Comparison of ENCODE assay signal across 9 mouse cellular contexts in genomic region chr4:43209673-43210072, GRCm38 (mm10). TPM values are rescaled to one million over a fixed set of nuclear protein-coding genes. Genes with fewer than 3 reads are reported as not detected.
DNase-seq lines count a peak whose midpoint lies in the region; ATAC-seq lines count a peak whose summit lies in the region.
"Had no signal": no experiment of that assay in that cellular context is flagged by ENCODE, and none has a peak within 500 bp of the region (broad histone marks: within the 10 kb centered on the region; RNA-seq: fewer than 3 reads in every experiment).

No protein-coding gene starts in this region.

- no peaks in the 10 kb centered on the region for H3K27me3 ChIP-seq in heart, embryonic 12.5 days (replicated peaks)
- no peaks in the 10 kb centered on the region for H3K27me3 ChIP-seq in limb, embryonic 12.5 days
- no peaks in the 10 kb centered on the region for H3K27me3 ChIP-seq in stomach, embryonic 16.5 days (ENCODE audit: control insufficient read depth, insufficient read depth, low read length)

- peak overlapping the region; percentile 37 for H3K4me3 ChIP-seq in heart, embryonic 12.5 days
- H3K4me3 ChIP-seq in limb, embryonic 12.5 days (replicated peaks), result peak overlapping the region; percentile 34; the same call in 1 of the 2 replicates
- H3K4me3 ChIP-seq in stomach, embryonic 16.5 days (replicated peaks; ENCODE audit: low read length), result peak overlapping the region; percentile 27

- H3K9me3 ChIP-seq in heart, embryonic 12.5 days (replicated peaks), result no peaks in the 10 kb centered on the region
- no peaks in the 10 kb centered on the region for H3K9me3 ChIP-seq in limb, embryonic 12.5 days
- H3K9me3 ChIP-seq in stomach, embryonic 16.5 days (replicated peaks; ENCODE audit: control insufficient read depth, low read length), result no peaks in the 10 kb centered on the region

- no peaks in the 10 kb centered on the region for H3K36me3 ChIP-seq in heart, embryonic 12.5 days
- H3K36me3 ChIP-seq in limb, embryonic 12.5 days, result no peaks in the 10 kb centered on the region
- H3K36me3 ChIP-seq in stomach, embryonic 16.5 days (ENCODE audit: control insufficient read depth, insufficient read depth, low read length), result no peaks in the 10 kb centered on the region

- peak overlapping the region; percentile 57; the same call in 1 of the 2 replicates for H3K9ac ChIP-seq in heart, embryonic 12.5 days
- no peak overlapping the region for H3K9ac ChIP-seq in limb, embryonic 12.5 days (replicated peaks)
- H3K9ac ChIP-seq in stomach, embryonic 16.5 days (ENCODE audit: low read length), result peak overlapping the region; percentile 62; the same call in 1 of the 2 replicates

- no peak for ATAC-seq in heart, embryonic 12.5 days (ENCODE audit: insufficient number of reproducible peaks, low FRiP score)
- no peak for ATAC-seq in limb, embryonic 12.5 days (ENCODE audit: insufficient number of reproducible peaks, insufficient read depth, low FRiP score, low TSS enrichment, low read depth)
- ATAC-seq in stomach, embryonic 16.5 days (ENCODE audit: insufficient read depth, low FRiP score), result no peak
- ATAC-seq in inflammation-experienced regulatory T-cells, adult 6 months, result no peak

- H3K4me1 ChIP-seq in heart, embryonic 12.5 days (replicated peaks), result peaks cover 13% of the 10 kb centered on the region
- peaks cover 12% of the 10 kb centered on the region for H3K4me1 ChIP-seq in limb, embryonic 12.5 days (replicated peaks)
- H3K4me1 ChIP-seq in stomach, embryonic 16.5 days (ENCODE audit: control insufficient read depth, insufficient read depth, low read length), result peaks cover 10% of the 10 kb centered on the region; the same call in 1 of the 2 replicates

- WGBS in heart, embryonic 12.5 days, result 56% methylated on average over 6 of the region's 6 CpGs
- 56% methylated on average over 6 of the region's 6 CpGs for WGBS in limb, embryonic 12.5 days
- WGBS in stomach, embryonic 16.5 days, result 49% methylated on average over 6 of the region's 6 CpGs

- intact Hi-C loops in heart, postnatal 10 days (cut with DNase I), result no loop called here

- no peak for DNase-seq in heart, postnatal 10 days
- DNase-seq in right cerebral cortex, adult 18-20 months, result peak; percentile 21
- no peak for DNase-seq in right cerebral cortex, postnatal 36 days (ENCODE audit: low spot score in 2 of 2)
- no peak for DNase-seq in thymus, adult 18-20 months
- DNase-seq: adrenal gland, postnatal 36 days had no signal

- peak overlapping the region; percentile 2; the same call in 1 of the 2 replicates for H3K27ac ChIP-seq in heart, embryonic 12.5 days (ENCODE audit: poor library complexity, severe bottlenecking)
- H3K27ac ChIP-seq in limb, embryonic 12.5 days, result 0 out of 2 replicates have a peak overlapping the region, but pooled peaks have one; percentile 20
- 0 out of 2 replicates have a peak overlapping the region, but pooled peaks have one; percentile 34 for H3K27ac ChIP-seq in stomach, embryonic 16.5 days (ENCODE audit: low read length)

- peak overlapping the region; percentile 68 for H3K4me2 ChIP-seq in heart, embryonic 12.5 days
- H3K4me2 ChIP-seq in limb, embryonic 12.5 days, result peak overlapping the region; percentile 56
- peak overlapping the region; percentile 47 for H3K4me2 ChIP-seq in stomach, embryonic 16.5 days (ENCODE audit: low read depth, low read length)

RNA-seq across cellular contexts. Expression of gene Atp8b5, which starts 57.3 kb away (rescaled TPM):
- polyA plus RNA-seq in heart, embryonic 12.5 days (2016; fragmentation: Nextera tagmentation; extraction: Ambion mirVana), result 0.21 TPM in 1 of 2 replicates, not detected in the other
- total RNA-seq in heart, postnatal 10 days (2021), result under 1 TPM in 1 of 2 experiments, not detected in 1; 0.17 TPM
- 0.60 and 0.97 TPM in 2 replicates for polyA plus RNA-seq in limb, embryonic 12.5 days (2016; fragmentation: Nextera tagmentation; extraction: Ambion mirVana)
- polyA plus RNA-seq in stomach, embryonic 16.5 days (2015; fragmentation: Nextera tagmentation; extraction: Ambion mirVana), result 0.19 and 0.22 TPM in 2 replicates
- polyA plus RNA-seq in inflammation-experienced regulatory T-cells, adult 6 months (2017; shearing (Covaris generic)), result not detected
